Mouse (Mus musculus) spleen, adult 2 months (tissue): ENCODE results near the gene Gm21312. TPM values are rescaled to one million over a fixed set of nuclear protein-coding genes. Genes with fewer than 3 reads are reported as not detected.
"Not testable (repeated sequence)": the region's sequence is repeated elsewhere in the genome, so short reads cannot be mapped to it uniquely, and the experiment has no call there.

Experiments
- DNase-seq, 2 experiments: peaks; one replicate each; pipeline versions ENCODE4 v3.0.0 to v3.0.0-alpha.2; 2012 to 2021; ENCODE audit warnings: low spot score in 2 of 2, low read depth in 1 of 2
- H3K27ac ChIP-seq: fragments of 200-500 bp; 2 replicates; pipeline ENCODE4 v1.5.1; 2012; ENCODE audit warnings: low read length, inconsistent platforms; ENCODE audit not compliant: insufficient read depth
- H3K27me3 ChIP-seq: fragments of 200-500 bp; 2 replicates; pipeline ENCODE4 v1.6.1; 2012; ENCODE audit warnings: mild to moderate bottlenecking, moderate library complexity, low read length, inconsistent platforms; ENCODE audit not compliant: control insufficient read depth, insufficient read depth
- H3K36me3 ChIP-seq: fragments of 200-500 bp; 2 replicates; pipeline ENCODE4 v1.6.1; 2012; ENCODE audit warnings: mild to moderate bottlenecking, low read length, inconsistent platforms; ENCODE audit not compliant: control insufficient read depth, insufficient read depth
- H3K4me1 ChIP-seq: fragments of 200-500 bp; 2 replicates; pipeline ENCODE4 v1.6.1; 2011; ENCODE audit warnings: inconsistent platforms; ENCODE audit not compliant: control insufficient read depth, insufficient read depth, insufficient read length
- H3K4me3 ChIP-seq: fragments of 200-500 bp; 2 replicates; pipeline ENCODE4 v1.5.1; 2011; ENCODE audit warnings: mild to moderate bottlenecking, inconsistent platforms; ENCODE audit not compliant: insufficient read depth, insufficient read length; ENCODE audit errors: extremely low read depth
- CTCF ChIP-seq: fragments of 200-500 bp; IDR thresholded peaks from 2 replicates; pipeline ENCODE4 v1.5.1; 2011; ENCODE audit warnings: mild to moderate bottlenecking, inconsistent platforms; ENCODE audit not compliant: insufficient read depth, insufficient read length, insufficient replicate concordance; ENCODE audit errors: extremely low read depth
- POLR2A ChIP-seq: fragments of 200-500 bp; IDR thresholded peaks from 2 replicates; pipeline ENCODE4 v1.6.1; 2011; ENCODE audit warnings: low read depth, low read length, inconsistent platforms
- WGBS: fragments of 180-500 bp; shearing (Covaris S2); methylation state at CpG from one replicate; pipeline ENCODE4 v1.1.7; 2018; 5-methylcytosine and 5-hydroxymethylcytosine counted together
- polyA plus RNA-seq: library from polyadenylated mRNA; depleted of rRNA; stranded (reverse); fragments of >200 nt; gene quantifications from 2 replicates; pipeline ENCODE4 v1.2.3, GENCODE M21; 2012; rRNA removed

The Gm21312 gene
- not detected in 2 replicates for polyA plus RNA-seq

DNA sequence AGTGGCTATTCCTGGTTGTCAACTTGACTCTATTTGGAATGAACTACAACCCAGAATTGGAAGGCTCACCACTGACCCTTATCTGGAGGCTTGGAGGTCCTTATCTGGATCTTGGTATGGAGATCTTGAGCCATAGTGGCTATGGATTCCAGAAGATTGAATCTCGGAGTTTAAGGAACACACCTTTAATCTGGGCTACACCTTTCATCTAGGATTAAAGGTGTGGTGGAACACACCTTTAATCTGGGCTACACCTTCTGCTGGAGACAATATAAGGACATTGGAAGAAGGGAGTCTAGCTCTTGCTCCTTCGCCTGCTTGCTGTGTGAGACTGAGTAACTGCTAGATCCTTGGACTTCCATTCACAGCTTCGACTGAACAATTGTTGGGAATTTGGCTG, at the start of gene Gm21312:
Gene Gm21312 (plus strand): TSS at position 301 of the 400 bp plus-strand sequence.
- WGBS, result no CpG with 5 or more reads among the region's 3 CpGs
- not testable (repeated sequence) for H3K27ac ChIP-seq, H3K36me3 ChIP-seq, H3K4me1 ChIP-seq, H3K4me3 ChIP-seq, DNase-seq, H3K27me3 ChIP-seq

DNA sequence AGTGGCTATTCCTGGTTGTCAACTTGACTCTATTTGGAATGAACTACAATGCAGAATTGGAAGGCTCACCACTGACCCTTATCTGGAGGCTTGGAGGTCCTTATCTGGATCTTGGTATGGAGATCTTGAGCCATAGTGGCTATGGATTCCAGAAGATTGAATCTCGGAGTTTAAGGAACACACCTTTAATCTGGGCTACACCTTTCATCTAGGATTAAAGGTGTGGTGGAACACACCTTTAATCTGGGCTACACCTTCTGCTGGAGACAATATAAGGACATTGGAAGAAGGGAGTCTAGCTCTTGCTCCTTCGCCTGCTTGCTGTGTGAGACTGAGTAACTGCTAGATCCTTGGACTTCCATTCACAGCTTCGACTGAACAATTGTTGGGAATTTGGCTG, 34.1 kb upstream of the Gm21312 start, which contains the start of gene Gm21293:
Gene Gm21293 (plus strand): TSS at position 301 of the 400 bp plus-strand sequence.
- H3K36me3 ChIP-seq, H3K4me3 ChIP-seq, H3K27ac ChIP-seq, H3K4me1 ChIP-seq, H3K27me3 ChIP-seq, DNase-seq: not testable (repeated sequence)
- WGBS, result no CpG with 5 or more reads among the region's 3 CpGs

DNA sequence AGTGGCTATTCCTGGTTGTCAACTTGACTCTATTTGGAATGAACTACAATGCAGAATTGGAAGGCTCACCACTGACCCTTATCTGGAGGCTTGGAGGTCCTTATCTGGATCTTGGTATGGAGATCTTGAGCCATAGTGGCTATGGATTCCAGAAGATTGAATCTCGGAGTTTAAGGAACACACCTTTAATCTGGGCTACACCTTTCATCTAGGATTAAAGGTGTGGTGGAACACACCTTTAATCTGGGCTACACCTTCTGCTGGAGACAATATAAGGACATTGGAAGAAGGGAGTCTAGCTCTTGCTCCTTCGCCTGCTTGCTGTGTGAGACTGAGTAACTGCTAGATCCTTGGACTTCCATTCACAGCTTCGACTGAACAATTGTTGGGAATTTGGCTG, 25.6 kb upstream of the Gm21312 start, which contains the start of gene Gm6763:
Gene Gm6763 (plus strand): TSS at position 301 of the 400 bp plus-strand sequence.
- not testable (repeated sequence) for H3K4me1 ChIP-seq, H3K36me3 ChIP-seq, H3K4me3 ChIP-seq, DNase-seq, H3K27ac ChIP-seq, H3K27me3 ChIP-seq
- no CpG with 5 or more reads among the region's 3 CpGs for WGBS

DNA sequence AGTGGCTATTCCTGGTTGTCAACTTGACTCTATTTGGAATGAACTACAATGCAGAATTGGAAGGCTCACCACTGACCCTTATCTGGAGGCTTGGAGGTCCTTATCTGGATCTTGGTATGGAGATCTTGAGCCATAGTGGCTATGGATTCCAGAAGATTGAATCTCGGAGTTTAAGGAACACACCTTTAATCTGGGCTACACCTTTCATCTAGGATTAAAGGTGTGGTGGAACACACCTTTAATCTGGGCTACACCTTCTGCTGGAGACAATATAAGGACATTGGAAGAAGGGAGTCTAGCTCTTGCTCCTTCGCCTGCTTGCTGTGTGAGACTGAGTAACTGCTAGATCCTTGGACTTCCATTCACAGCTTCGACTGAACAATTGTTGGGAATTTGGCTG, 17.1 kb upstream of the Gm21312 start, which contains the start of gene Gm8764:
Gene Gm8764 (plus strand): TSS at position 301 of the 400 bp plus-strand sequence.
- not testable (repeated sequence) for H3K27ac ChIP-seq, H3K4me3 ChIP-seq, DNase-seq, H3K36me3 ChIP-seq, H3K4me1 ChIP-seq, H3K27me3 ChIP-seq
- WGBS, result no CpG with 5 or more reads among the region's 3 CpGs

DNA sequence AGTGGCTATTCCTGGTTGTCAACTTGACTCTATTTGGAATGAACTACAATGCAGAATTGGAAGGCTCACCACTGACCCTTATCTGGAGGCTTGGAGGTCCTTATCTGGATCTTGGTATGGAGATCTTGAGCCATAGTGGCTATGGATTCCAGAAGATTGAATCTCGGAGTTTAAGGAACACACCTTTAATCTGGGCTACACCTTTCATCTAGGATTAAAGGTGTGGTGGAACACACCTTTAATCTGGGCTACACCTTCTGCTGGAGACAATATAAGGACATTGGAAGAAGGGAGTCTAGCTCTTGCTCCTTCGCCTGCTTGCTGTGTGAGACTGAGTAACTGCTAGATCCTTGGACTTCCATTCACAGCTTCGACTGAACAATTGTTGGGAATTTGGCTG, 8.6 kb upstream of the Gm21312 start, which contains the start of gene Gm21304:
Gene Gm21304 (plus strand): TSS at position 301 of the 400 bp plus-strand sequence.
- H3K4me1 ChIP-seq, H3K27me3 ChIP-seq, H3K4me3 ChIP-seq, H3K36me3 ChIP-seq, DNase-seq, H3K27ac ChIP-seq: not testable (repeated sequence)
- no CpG with 5 or more reads among the region's 3 CpGs for WGBS

DNA sequence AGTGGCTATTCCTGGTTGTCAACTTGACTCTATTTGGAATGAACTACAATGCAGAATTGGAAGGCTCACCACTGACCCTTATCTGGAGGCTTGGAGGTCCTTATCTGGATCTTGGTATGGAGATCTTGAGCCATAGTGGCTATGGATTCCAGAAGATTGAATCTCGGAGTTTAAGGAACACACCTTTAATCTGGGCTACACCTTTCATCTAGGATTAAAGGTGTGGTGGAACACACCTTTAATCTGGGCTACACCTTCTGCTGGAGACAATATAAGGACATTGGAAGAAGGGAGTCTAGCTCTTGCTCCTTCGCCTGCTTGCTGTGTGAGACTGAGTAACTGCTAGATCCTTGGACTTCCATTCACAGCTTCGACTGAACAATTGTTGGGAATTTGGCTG, 8.4 kb downstream of the Gm21312 start, which contains the start of gene Gm20765:
Gene Gm20765 (plus strand): TSS at position 301 of the 400 bp plus-strand sequence.
- not testable (repeated sequence) for H3K4me3 ChIP-seq, H3K27me3 ChIP-seq, H3K36me3 ChIP-seq, DNase-seq, H3K27ac ChIP-seq, H3K4me1 ChIP-seq
- no CpG with 5 or more reads among the region's 3 CpGs for WGBS

DNA sequence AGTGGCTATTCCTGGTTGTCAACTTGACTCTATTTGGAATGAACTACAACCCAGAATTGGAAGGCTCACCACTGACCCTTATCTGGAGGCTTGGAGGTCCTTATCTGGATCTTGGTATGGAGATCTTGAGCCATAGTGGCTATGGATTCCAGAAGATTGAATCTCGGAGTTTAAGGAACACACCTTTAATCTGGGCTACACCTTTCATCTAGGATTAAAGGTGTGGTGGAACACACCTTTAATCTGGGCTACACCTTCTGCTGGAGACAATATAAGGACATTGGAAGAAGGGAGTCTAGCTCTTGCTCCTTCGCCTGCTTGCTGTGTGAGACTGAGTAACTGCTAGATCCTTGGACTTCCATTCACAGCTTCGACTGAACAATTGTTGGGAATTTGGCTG, 16.9 kb downstream of the Gm21312 start, which contains the start of gene Gm4340:
Gene Gm4340 (plus strand): TSS at position 301 of the 400 bp plus-strand sequence.
- WGBS, result no CpG with 5 or more reads among the region's 3 CpGs
- not testable (repeated sequence) for H3K36me3 ChIP-seq, H3K4me3 ChIP-seq, DNase-seq, H3K27ac ChIP-seq, H3K27me3 ChIP-seq, H3K4me1 ChIP-seq

DNA sequence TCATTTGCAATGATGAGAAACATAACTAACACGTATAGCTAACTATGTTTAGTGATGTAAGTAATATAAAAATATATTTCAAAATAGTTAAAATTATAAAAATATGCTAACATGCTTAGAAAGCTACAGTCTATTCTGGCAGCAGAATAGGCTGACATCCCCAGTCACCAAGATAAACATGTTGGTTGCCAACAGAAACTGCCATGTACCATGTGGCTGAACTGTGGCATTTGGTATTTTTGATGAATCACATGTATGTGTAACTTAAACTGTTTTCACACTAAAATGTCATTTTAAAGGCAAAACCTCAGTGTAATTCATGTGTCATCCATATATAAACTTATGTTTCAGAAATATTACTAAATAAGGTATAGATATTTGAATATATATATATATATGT, 32.8 kb downstream of the Gm21312 start:
- Histone ChIP-seq H3K4me3 (no peak overlapping the region), H3K36me3 (no peaks in the 10 kb centered on the region), H3K4me1 (no peaks in the 10 kb centered on the region), H3K27me3 (no peaks in the 10 kb centered on the region), H3K27ac (no peak overlapping the region)
- no peak for TF ChIP-seq CTCF
- TF ChIP-seq POLR2A, result no peak
- DNase-seq, result no peak
- 91% methylated on average over 1 of the region's 1 CpGs for WGBS
